Mouse (Mus musculus) cerebral cortex, adult 2 months (tissue): Measurements from ENCODE around the gene Ranbp1.

Experiments
- WGBS: fragments of 180-500 bp; shearing (Covaris S2); methylation state at CpG from one replicate; pipeline ENCODE4 v1.1.7; 2018; 5-methylcytosine and 5-hydroxymethylcytosine counted together

Ranbp1 gene

DNA sequence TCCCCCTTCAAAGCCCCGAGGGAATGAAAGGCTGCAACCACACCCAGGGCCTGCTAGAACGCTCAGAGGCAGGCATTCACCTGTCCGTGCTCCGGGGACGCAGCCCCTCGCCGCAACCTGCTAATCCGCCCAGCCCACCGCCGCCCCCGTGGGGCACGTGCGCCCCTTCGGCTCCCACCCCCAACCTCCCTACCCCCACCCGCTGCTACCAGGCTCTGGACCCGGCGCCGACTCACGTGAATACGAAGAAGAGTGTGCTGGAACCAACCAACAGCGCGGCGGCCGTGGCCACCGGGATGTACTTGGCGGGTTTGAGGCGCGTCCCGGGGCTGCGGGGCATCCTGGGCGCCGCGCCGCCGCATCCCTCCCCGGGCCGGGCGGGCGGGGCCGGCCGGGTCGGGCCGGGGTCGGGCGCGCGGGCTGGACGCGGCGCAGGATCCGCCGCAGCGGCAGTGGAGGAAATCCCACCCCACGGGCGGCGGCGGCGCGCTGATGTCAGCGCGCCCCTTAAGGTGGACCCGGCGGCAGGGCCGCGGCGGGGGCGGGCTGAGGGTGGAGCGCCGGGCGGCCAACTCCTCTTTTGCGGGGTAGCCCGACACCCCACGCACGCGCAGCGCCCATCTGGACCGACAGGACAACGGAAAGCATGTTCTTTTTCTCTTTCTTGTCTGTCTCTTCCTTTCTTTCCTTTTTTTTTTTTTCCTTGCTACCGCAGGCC is 13.7 kb downstream of the Ranbp1 start, which contains the start of gene Zdhhc8:
Gene Zdhhc8 (minus strand): TSS at position 466 of the 718 bp plus-strand sequence.
- WGBS, result under 1% methylated on average over 68 of the region's 79 CpGs

GRCm38 (mm10) chr16:18233919-18234670 is 14.4 kb downstream of the Ranbp1 start:
- WGBS, result 5% methylated on average over 13 of the region's 13 CpGs

DNA sequence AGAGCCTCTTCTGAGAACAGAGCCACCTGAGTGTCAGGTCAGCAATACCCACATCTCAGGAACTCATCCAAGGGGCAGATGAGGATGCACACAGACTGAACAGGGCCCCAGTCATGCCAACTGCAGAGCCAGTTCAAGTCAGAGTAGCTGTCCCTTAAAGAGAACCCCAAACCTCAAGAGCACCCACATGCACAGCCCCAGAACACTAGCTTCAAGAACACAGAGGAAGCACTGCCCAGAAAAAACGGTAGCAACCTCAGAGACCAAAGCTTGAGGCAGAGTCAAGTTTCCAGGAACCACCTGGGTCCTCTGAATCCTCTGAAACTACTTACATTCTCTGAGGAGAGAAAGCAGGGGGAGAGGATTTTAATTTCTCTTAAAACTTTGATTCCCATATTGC is 15.1 kb downstream of the Ranbp1 start:
- WGBS, result 10% methylated on average over 1 of the region's 1 CpGs

DNA sequence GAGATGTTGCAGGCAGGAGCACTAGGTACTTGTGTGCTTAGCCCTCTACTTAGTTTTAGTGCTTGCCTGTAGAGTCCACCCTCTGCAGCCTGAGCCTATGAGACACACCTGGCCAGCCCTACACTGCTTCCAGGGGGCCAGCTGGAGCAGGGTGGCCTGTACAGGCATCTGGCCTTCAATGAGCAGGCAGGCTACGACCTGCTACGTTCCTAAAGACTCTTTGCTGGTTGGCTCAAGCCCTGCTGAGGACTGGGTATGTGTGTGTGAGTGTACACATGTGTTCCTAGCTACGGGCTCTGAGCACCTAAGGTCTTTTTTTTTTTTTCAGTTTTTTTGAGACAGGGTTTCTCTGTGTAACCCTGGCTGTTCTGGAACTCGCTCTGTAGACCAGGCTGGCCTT is 17.1 kb downstream of the Ranbp1 start:
- WGBS, result 62% methylated on average over 4 of the region's 4 CpGs

- WGBS, result 49% methylated on average over 3 of the region's 3 CpGs
Measured at GRCm38 (mm10) chr16:18231047-18231446, 17.5 kb downstream of the Ranbp1 start.

GRCm38 (mm10) chr16:18230617-18231016 is 17.9 kb downstream of the Ranbp1 start:
- 68% methylated on average over 6 of the region's 6 CpGs for WGBS

DNA sequence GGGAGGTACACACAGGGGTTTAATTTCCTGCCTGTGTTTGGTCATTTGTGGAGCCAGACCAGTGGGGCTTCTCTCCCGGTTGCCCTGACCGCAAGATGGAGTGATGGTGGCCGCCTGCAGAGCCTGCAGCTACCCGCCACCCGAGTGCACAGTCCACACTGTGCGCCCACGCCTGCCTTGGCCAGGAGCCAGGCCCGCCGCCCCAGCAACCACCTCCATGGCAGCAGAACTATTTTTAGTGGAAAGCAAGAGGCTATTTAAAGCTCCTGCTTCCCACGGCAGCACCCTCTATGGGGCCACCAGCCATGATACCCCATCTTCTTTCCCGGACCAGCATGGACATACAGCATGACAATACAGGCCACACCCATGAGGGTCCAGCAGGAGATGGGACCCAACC is 18.9 kb downstream of the Ranbp1 start:
- 10% methylated on average over 11 of the region's 11 CpGs for WGBS

- WGBS, result 66% methylated on average over 4 of the region's 4 CpGs
Measured at GRCm38 (mm10) chr16:18228856-18229255, 19.7 kb downstream of the Ranbp1 start.

DNA sequence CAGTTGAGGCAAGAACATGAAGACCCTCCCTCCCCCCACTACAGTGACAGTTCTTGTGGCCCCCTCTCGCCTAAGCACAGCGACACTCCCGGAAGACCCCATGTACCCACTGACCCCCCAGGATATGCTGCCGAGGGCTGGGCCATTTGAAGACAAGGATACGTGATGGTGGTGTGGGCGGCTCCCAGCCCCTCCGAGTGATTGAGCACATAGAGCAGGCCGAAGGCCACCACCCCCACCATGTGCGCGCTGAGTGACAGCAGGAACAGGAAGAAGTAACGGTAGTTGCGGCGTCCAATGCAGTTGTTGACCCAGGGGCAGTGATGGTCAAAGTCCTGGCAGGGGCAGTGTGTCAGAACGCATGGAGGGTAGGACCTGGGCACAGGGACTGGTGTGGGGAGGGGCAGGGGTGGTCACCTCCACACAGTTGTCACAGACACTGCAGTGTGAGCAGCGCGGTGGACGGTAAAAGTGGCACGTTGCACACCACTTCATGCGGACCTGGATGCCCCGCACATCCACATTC is 20.6 kb downstream of the Ranbp1 start:
- WGBS, result 86% methylated on average over 20 of the region's 20 CpGs

GRCm38 (mm10) chr16:18227187-18227586 is 21.3 kb downstream of the Ranbp1 start:
- 88% methylated on average over 13 of the region's 13 CpGs for WGBS

GRCm38 (mm10) chr16:18222188-18222587 is 26.3 kb downstream of the Ranbp1 start:
- 83% methylated on average over 11 of the region's 11 CpGs for WGBS

- 74% methylated on average over 11 of the region's 11 CpGs for WGBS
Measured at GRCm38 (mm10) chr16:18221543-18221898, 27.0 kb downstream of the Ranbp1 start.

DNA sequence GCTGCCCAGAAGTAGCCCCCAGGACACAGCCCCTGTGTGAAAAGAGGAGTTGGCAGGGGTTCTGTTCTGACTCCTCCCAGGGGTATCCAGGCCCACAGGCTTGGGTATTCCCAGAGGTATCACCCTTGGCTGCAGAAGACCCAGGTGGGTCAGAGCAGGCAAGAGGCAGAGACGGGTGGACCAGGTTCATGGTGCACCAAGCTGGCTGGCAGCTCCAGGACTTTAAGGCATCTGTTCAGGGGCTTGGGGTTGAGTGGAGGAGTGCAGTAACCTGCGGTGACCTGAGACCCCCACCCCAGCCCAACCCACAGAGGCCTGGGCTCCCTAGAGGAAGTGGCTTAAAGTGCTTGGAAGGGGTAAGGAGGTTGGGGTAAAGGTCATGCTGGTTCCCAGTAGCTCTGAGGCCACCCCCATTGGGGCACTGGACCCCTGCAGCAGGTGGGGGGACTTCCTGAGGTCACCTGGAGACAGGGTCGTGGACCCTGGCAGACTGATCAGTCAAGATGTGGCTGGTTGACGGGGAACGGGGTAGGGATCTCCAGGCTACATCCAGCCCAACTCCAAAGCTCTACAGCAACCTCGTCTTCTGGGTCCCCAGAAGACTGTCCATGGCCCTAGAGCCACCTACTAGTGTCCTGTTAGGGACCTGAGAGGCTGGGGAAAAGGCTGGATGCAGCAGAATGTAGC is 27.5 kb downstream of the Ranbp1 start:
- 83% methylated on average over 6 of the region's 6 CpGs for WGBS

GRCm38 (mm10) chr16:18220001-18220400 is 28.5 kb downstream of the Ranbp1 start:
- 52% methylated on average over 8 of the region's 8 CpGs for WGBS

DNA sequence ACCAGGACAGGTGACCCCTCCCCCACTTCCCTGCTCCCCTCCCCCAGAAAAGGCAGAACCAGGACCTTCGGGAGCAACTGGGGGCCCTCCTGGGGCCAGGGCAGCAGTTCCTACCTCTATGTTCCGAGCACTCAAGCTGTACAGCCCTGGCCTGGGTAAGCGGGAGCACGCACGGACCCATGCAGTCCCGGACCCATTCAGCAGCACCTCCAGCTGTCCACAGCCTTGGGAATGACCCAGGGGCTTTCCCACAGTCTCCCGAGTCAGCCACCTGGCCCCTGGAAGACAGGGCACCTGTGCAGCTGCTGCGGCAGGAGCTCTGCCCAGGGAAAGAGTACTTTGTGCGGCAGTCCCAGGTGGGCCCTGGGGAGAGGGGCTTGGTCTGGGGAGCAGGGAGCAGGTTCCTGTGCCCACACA is 29.9 kb downstream of the Ranbp1 start:
- 80% methylated on average over 9 of the region's 9 CpGs for WGBS

DNA sequence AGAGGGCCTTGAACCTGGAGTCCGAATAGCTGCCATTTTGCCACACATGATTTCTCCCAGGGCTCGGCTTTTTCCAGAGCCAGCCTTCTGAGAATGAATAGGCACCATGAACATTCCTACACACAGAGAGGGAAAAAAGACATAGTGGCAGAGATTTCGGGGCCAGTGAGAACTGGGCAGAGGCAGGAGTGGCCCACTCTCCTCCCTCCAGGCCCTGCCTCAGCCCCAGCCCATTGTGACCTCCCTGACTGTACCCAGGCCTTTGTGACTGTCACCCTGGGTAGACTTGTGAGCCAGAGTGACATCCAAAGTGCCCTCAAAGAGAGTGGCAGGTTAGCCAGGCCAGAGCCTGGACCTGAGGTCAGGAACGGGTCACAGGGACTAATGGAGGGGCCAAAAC is 31.0 kb downstream of the Ranbp1 start, which contains the start of gene Ccdc188:
Gene Ccdc188 (plus strand): TSS at position 301 of the 400 bp plus-strand sequence.
- 92% methylated on average over 4 of the region's 4 CpGs for WGBS

GRCm38 (mm10) chr16:18214858-18215257 is 33.7 kb downstream of the Ranbp1 start:
- WGBS, result 61% methylated on average over 7 of the region's 7 CpGs

DNA sequence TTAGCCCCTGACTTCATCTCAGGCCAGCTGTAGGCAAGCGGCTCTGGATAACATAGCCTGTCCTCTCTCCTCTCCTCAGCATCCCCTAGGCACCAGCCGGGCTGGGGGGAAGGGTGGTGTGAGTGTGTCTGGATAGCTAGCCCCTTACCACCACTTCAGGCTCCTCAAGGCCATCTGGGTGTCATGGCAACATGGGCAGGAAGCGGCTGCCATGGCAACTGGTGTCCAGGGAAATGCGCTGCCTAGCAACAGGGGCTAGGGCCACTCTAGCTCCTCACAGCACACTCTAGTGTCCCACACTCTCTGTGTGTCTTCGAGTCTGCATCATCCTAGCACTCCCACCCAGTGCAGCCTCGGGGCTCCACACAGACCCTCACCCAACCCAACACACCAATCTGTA is 34.8 kb downstream of the Ranbp1 start:
- 31% methylated on average over 6 of the region's 6 CpGs for WGBS

DNA sequence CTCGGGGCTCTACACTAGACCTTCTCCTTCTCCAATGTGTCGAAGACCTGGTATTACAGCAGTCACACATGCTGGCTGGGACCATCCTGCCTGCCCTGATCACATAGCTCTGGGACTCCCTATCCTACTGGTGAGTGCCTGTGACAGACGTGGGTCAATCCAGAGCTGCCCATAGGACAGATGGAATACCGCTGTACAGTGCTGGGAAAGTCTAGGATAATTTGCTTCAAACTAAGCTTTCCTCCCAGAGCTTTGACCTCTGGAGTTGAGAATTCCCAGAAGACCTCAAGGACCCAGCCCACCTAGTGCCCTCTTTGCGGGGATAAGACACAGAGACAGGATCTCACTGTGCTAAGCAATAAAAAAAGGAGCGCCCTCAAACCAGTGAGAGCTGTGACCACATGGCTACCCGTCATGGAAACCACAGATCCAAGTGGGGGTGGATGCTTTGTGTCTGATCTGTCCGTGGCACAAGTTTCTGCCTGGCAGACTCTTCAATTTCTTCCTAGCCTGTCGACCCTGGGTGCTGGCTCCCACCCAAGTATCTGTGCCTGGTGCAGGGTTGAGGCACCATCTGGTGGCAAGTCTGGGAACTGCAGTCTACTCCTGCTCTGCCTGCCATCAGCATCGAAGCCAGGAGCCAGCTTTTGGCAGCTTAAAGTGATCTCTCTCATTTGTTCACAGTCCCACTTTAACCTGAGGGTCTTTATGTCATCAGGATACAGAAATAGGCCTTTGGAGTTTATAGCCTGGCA is 36.9 kb downstream of the Ranbp1 start:
- WGBS, result 38% methylated on average over 10 of the region's 10 CpGs

DNA sequence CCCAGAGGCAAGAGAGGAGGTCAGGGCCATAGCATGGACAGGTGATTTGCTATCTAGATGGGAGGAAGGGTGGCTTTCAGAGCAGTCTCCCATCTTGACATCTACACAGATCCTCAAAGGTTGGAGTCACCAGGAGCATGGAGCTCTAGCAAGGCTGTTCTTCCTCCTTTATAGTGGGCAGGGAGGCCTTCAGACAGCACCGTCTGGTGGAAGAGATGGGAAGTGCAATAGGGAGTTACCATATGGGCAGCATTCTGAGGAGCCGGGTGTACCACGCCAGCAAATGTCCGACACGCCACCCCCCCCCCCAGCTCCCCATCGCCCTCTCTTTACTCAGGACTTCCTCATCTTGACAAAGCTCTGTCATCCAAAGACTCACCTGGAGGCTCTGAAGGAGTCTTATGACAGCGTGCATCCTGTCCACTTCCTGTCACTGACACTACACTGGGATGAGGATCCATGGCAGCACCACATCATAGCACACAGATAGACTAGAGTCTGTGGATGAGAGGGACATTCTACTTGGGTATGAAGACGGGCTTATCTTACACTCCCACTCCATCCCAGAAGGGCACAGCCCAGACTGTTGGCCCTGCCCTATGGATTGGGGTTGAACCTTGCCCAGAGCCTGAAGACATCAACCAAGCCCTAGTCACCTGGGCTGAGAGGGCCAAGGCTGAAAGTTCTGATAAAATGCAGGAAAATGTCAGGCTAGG is 37.7 kb downstream of the Ranbp1 start:
- 24% methylated on average over 7 of the region's 8 CpGs for WGBS
